Mouse (Mus musculus): ENCODE results near the gene Knl1. TPM values are rescaled to one million over a fixed set of nuclear protein-coding genes. Genes with fewer than 3 reads are reported as not detected.

Gene Knl1
- polyA plus RNA-seq, 1 experiment from 2014 or later, result 15.5 TPM

GRCm38 (mm10) chr2:119145199-119145598, 98.3 kb downstream of the Knl1 start:
- Histone ChIP-seq H3K36me3 (ENCODE audit: control insufficient read depth, insufficient read depth, low read length) (peaks cover 20% of the 10 kb centered on the region), H3K27me3 (ENCODE audit: control insufficient read depth, insufficient read depth, low read length) (no peaks in the 10 kb centered on the region), H3K4me3 (ENCODE audit: low read depth, low read length) (no peak overlapping the region), H3K4me2 (replicated peaks; ENCODE audit: low read depth) (no peak overlapping the region), H3K4me1 (replicated peaks; ENCODE audit: control insufficient read depth, insufficient read depth) (no peaks in the 10 kb centered on the region), H3K27ac (replicated peaks) (no peak overlapping the region), H3K9ac (ENCODE audit: low read length) (no peak overlapping the region), H3K9me3 (ENCODE audit: control insufficient read depth, low read length) (no peaks in the 10 kb centered on the region)
- ATAC-seq (ENCODE audit: low FRiP score, low TSS enrichment) (no peak), DNase-seq (ENCODE audit: low spot score) (no peak)
- 92% methylated on average over 2 of the region's 2 CpGs for WGBS
- TF ChIP-seq CTCF (IDR thresholded peaks at IDR 0.05; ENCODE audit: low read depth) (peak; percentile 64), EP300 (optimal IDR thresholded peaks at IDR 0.05) (no peak)

GRCm38 (mm10) chr2:119146435-119146834, 99.5 kb downstream of the Knl1 start:
- ATAC-seq (ENCODE audit: low FRiP score, low TSS enrichment) (no peak), DNase-seq (ENCODE audit: low spot score) (no peak)
- no peak for TF ChIP-seq CTCF (IDR thresholded peaks at IDR 0.05; ENCODE audit: low read depth)
- TF ChIP-seq EP300 (optimal IDR thresholded peaks at IDR 0.05), result no peak
- WGBS, result 86% methylated on average over 6 of the region's 6 CpGs
- Histone ChIP-seq H3K27ac (replicated peaks) (no peak overlapping the region), H3K4me2 (replicated peaks; ENCODE audit: low read depth) (no peak overlapping the region), H3K9me3 (ENCODE audit: control insufficient read depth, low read length) (no peaks in the 10 kb centered on the region), H3K4me1 (replicated peaks; ENCODE audit: control insufficient read depth, insufficient read depth) (no peaks in the 10 kb centered on the region), H3K9ac (ENCODE audit: low read length) (no peak overlapping the region), H3K4me3 (ENCODE audit: low read depth, low read length) (no peak overlapping the region), H3K36me3 (ENCODE audit: control insufficient read depth, insufficient read depth, low read length) (peaks cover 27% of the 10 kb centered on the region), H3K27me3 (ENCODE audit: control insufficient read depth, insufficient read depth, low read length) (no peaks in the 10 kb centered on the region)

- no peak overlapping the region; the same call in 1 of the 2 replicates for H3K9ac ChIP-seq (ENCODE audit: low read length)
- no peak for DNase-seq (ENCODE audit: low spot score)
- 74% methylated on average over 22 of the region's 22 CpGs for WGBS
- ATAC-seq (ENCODE audit: low FRiP score, low TSS enrichment), result 0 out of 2 replicates have a peak, but pooled peaks have one; percentile 24
- H3K27me3 ChIP-seq (ENCODE audit: control insufficient read depth, insufficient read depth, low read length), result no peaks in the 10 kb centered on the region
- TF ChIP-seq CTCF (IDR thresholded peaks at IDR 0.05; ENCODE audit: low read depth) (no peak), EP300 (optimal IDR thresholded peaks at IDR 0.05) (no peak)
- peaks cover 28% of the 10 kb centered on the region for H3K36me3 ChIP-seq (ENCODE audit: control insufficient read depth, insufficient read depth, low read length)
- no peaks in the 10 kb centered on the region for H3K4me1 ChIP-seq (replicated peaks; ENCODE audit: control insufficient read depth, insufficient read depth)
- H3K9me3 ChIP-seq (ENCODE audit: control insufficient read depth, low read length), result no peaks in the 10 kb centered on the region
- H3K4me3 ChIP-seq (ENCODE audit: low read depth, low read length), result no peak overlapping the region
- no peak overlapping the region for H3K4me2 ChIP-seq (replicated peaks; ENCODE audit: low read depth)
- H3K27ac ChIP-seq (replicated peaks), result no peak overlapping the region
Measured at GRCm38 (mm10) chr2:119147160-119147678, 100.3 kb downstream of the Knl1 start.

- Histone ChIP-seq H3K9ac (ENCODE audit: low read length) (no peak overlapping the region), H3K9me3 (ENCODE audit: control insufficient read depth, low read length) (no peaks in the 10 kb centered on the region), H3K27ac (replicated peaks) (no peak overlapping the region), H3K27me3 (ENCODE audit: control insufficient read depth, insufficient read depth, low read length) (no peaks in the 10 kb centered on the region), H3K4me1 (replicated peaks; ENCODE audit: control insufficient read depth, insufficient read depth) (no peaks in the 10 kb centered on the region), H3K4me2 (replicated peaks; ENCODE audit: low read depth) (no peak overlapping the region), H3K36me3 (ENCODE audit: control insufficient read depth, insufficient read depth, low read length) (peaks cover 26% of the 10 kb centered on the region), H3K4me3 (ENCODE audit: low read depth, low read length) (no peak overlapping the region)
- 87% methylated on average over 8 of the region's 8 CpGs for WGBS
- TF ChIP-seq CTCF (IDR thresholded peaks at IDR 0.05; ENCODE audit: low read depth), result no peak
- TF ChIP-seq EP300 (optimal IDR thresholded peaks at IDR 0.05), result no peak
- ATAC-seq (ENCODE audit: low FRiP score, low TSS enrichment) (no peak), DNase-seq (ENCODE audit: low spot score) (no peak)
Measured at GRCm38 (mm10) chr2:119147775-119148174, 100.9 kb downstream of the Knl1 start.

GRCm38 (mm10) chr2:119152255-119152654, 105.3 kb downstream of the Knl1 start:
- no peaks in the 10 kb centered on the region; the same call in 1 of the 2 replicates for H3K4me1 ChIP-seq (replicated peaks; ENCODE audit: control insufficient read depth, insufficient read depth)
- H3K27me3 ChIP-seq (ENCODE audit: control insufficient read depth, insufficient read depth, low read length), result no peaks in the 10 kb centered on the region
- H3K4me3 ChIP-seq (ENCODE audit: low read depth, low read length), result no peak overlapping the region
- H3K9me3 ChIP-seq (ENCODE audit: control insufficient read depth, low read length), result no peaks in the 10 kb centered on the region
- TF ChIP-seq EP300 (optimal IDR thresholded peaks at IDR 0.05) (no peak), CTCF (IDR thresholded peaks at IDR 0.05; ENCODE audit: low read depth) (no peak)
- 82% methylated on average over 6 of the region's 6 CpGs for WGBS
- no peak for ATAC-seq (ENCODE audit: low FRiP score, low TSS enrichment)
- H3K9ac ChIP-seq (ENCODE audit: low read length), result no peak overlapping the region
- peaks cover 13% of the 10 kb centered on the region for H3K36me3 ChIP-seq (ENCODE audit: control insufficient read depth, insufficient read depth, low read length)
- H3K27ac ChIP-seq (replicated peaks), result no peak overlapping the region
- no peak overlapping the region for H3K4me2 ChIP-seq (replicated peaks; ENCODE audit: low read depth)
- no peak for DNase-seq (ENCODE audit: low spot score)

- peak; percentile 57 for DNase-seq (ENCODE audit: low spot score)
- peak; percentile 81 for ATAC-seq (ENCODE audit: low FRiP score, low TSS enrichment)
- H3K27me3 ChIP-seq (ENCODE audit: control insufficient read depth, insufficient read depth, low read length), result no peaks in the 10 kb centered on the region
- TF ChIP-seq CTCF (IDR thresholded peaks at IDR 0.05; ENCODE audit: low read depth), result no peak
- TF ChIP-seq EP300 (optimal IDR thresholded peaks at IDR 0.05), result no peak
- H3K4me3 ChIP-seq (ENCODE audit: low read depth, low read length), result no peak overlapping the region
- H3K36me3 ChIP-seq (ENCODE audit: control insufficient read depth, insufficient read depth, low read length), result peaks cover 10% of the 10 kb centered on the region
- H3K4me1 ChIP-seq (replicated peaks; ENCODE audit: control insufficient read depth, insufficient read depth), result no peaks in the 10 kb centered on the region; the same call in 1 of the 2 replicates
- 0 out of 2 replicates have a peak overlapping the region, but pooled peaks have one; percentile 56 for H3K27ac ChIP-seq (replicated peaks)
- no peaks in the 10 kb centered on the region for H3K9me3 ChIP-seq (ENCODE audit: control insufficient read depth, low read length)
- H3K9ac ChIP-seq (ENCODE audit: low read length), result no peak overlapping the region
- no peak overlapping the region for H3K4me2 ChIP-seq (replicated peaks; ENCODE audit: low read depth)
- WGBS, result 69% methylated on average over 2 of the region's 2 CpGs
Measured at GRCm38 (mm10) chr2:119154683-119155082, 107.8 kb downstream of the Knl1 start.

Other genes with a start within 250 kb of the Knl1 start
- gene Knstrn, start 233.1 kb upstream of the Knl1 start, polyA plus RNA-seq (2015; fragmentation: Nextera tagmentation; extraction: Ambion mirVana), result 26.6 and 29.0 TPM in 2 replicates
- 30.9 and 35.9 TPM in 2 replicates for gene Ivd, start 185.2 kb upstream of the Knl1 start, polyA plus RNA-seq (2015; fragmentation: Nextera tagmentation; extraction: Ambion mirVana)
- 3.7 and 3.8 TPM in 2 replicates for gene Bahd1, start 146.7 kb upstream of the Knl1 start, polyA plus RNA-seq (2015; fragmentation: Nextera tagmentation; extraction: Ambion mirVana)
- gene Chst14, start 120.6 kb upstream of the Knl1 start, polyA plus RNA-seq (2015; fragmentation: Nextera tagmentation; extraction: Ambion mirVana), result 13.6 and 14.2 TPM in 2 replicates
- 20.7 and 21.3 TPM in 2 replicates for gene Ccdc32, start 17.7 kb upstream of the Knl1 start, polyA plus RNA-seq (2015; fragmentation: Nextera tagmentation; extraction: Ambion mirVana)
- 1.8 and 2.0 TPM in 2 replicates for gene Rpusd2, start 12.3 kb upstream of the Knl1 start, polyA plus RNA-seq (2015; fragmentation: Nextera tagmentation; extraction: Ambion mirVana)
- gene Rad51, start 65.7 kb downstream of the Knl1 start, polyA plus RNA-seq (2015; fragmentation: Nextera tagmentation; extraction: Ambion mirVana), result 11.2 and 12.9 TPM in 2 replicates
- 40.1 and 40.5 TPM in 2 replicates for gene Rmdn3, start 109.9 kb downstream of the Knl1 start, polyA plus RNA-seq (2015; fragmentation: Nextera tagmentation; extraction: Ambion mirVana)
- 1.3 and 1.5 TPM in 2 replicates for gene Gchfr, start 120.7 kb downstream of the Knl1 start, polyA plus RNA-seq (2015; fragmentation: Nextera tagmentation; extraction: Ambion mirVana)
- gene Gm14137, start 127.4 kb downstream of the Knl1 start, polyA plus RNA-seq (2015; fragmentation: Nextera tagmentation; extraction: Ambion mirVana), result 4.3 and 4.9 TPM in 2 replicates
- gene Zfyve19, start 161.5 kb downstream of the Knl1 start, polyA plus RNA-seq (2015; fragmentation: Nextera tagmentation; extraction: Ambion mirVana), result 28.5 and 30.9 TPM in 2 replicates
- 11.7 and 12.5 TPM in 2 replicates for gene Dnajc17, start 161.7 kb downstream of the Knl1 start, polyA plus RNA-seq (2015; fragmentation: Nextera tagmentation; extraction: Ambion mirVana)
- 0.57 and 0.81 TPM in 2 replicates for gene Ppp1r14d, start 182.8 kb downstream of the Knl1 start, polyA plus RNA-seq (2015; fragmentation: Nextera tagmentation; extraction: Ambion mirVana)
- 70.9 and 80.2 TPM in 2 replicates for gene Spint1, start 190.2 kb downstream of the Knl1 start, polyA plus RNA-seq (2015; fragmentation: Nextera tagmentation; extraction: Ambion mirVana)
- 17.0 and 19.4 TPM in 2 replicates for gene Rhov, start 224.2 kb downstream of the Knl1 start, polyA plus RNA-seq (2015; fragmentation: Nextera tagmentation; extraction: Ambion mirVana)
- gene Vps18, start 241.6 kb downstream of the Knl1 start, polyA plus RNA-seq (2015; fragmentation: Nextera tagmentation; extraction: Ambion mirVana), result 7.7 and 8.0 TPM in 2 replicates

All from stomach, postnatal 0 days (tissue).